Mouse (Mus musculus) liver, embryonic 18 days (tissue): Measurements from ENCODE around the gene Rnasel. TPM values are rescaled to one million over a fixed set of nuclear protein-coding genes. Genes with fewer than 3 reads are reported as not detected.

Experiments
- polyA plus RNA-seq: library from polyadenylated mRNA; depleted of rRNA; stranded (reverse); fragments of >200 nt; gene quantifications from 2 replicates; pipeline ENCODE4 v1.2.3, GENCODE M21; 2012; rRNA removed

Gene Rnasel
- 19.1 and 20.8 TPM in 2 replicates for polyA plus RNA-seq

DNA sequence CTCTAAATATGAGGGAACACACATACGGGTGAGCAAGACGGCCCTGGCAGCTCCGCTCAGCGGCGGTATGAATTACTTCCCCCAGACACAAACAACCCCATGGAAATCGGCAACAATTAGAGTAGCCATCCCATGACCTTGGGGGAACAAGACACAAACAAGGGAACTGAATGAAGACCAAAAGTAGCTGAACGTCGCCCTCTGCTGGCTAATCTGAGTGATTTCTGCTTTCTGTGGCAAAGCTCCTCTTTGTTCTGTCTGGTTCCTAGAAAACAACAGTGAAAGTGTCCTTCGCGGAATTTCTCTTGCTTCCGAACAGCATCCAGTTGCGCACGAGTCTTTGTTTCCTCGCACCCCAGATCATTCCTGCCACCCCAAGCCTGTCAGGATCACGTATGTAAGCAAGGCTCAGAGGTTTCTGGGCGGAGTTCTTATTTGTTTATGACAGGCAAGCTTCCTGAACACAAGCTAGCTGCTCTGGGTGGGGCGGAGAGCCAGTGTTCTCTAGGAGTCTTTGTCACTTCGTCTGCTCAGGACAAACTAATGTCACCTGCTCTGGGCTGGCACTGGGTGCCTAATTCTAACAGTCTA is at the start of gene Rnasel:
Gene Rnasel (plus strand): TSS at position 216 of the 591 bp plus-strand sequence.

DNA sequence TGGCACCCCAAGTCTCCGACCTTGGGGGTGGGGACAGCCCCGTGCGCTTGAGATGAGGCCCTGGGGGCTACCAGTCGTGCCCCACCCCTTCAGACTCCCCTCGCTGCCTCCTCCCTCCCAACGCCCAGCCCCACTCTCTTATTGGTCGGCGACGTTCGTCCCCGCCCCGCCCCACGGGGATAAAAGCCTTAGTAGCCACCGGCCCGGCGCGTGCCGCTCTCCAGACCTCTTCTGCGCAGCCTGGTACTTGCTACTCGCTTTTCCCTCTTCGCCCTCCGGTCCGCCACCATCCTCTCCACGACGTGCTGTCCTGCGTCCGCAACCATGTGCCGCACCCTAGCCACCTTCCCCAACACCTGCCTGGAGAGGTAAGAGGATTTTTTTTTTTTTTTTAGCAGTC is 9.1 kb upstream of the Rnasel start, which contains the start of gene Rgs16:
Gene Rgs16 (plus strand): TSS at position 205 of the 400 bp plus-strand sequence.

Other genes with a start within 250 kb of the Rnasel start
- 4.0 and 4.7 TPM in 2 replicates for gene Npl, start 199.4 kb upstream of the Rnasel start, polyA plus RNA-seq
- gene Rgs8, start 96.4 kb upstream of the Rnasel start, polyA plus RNA-seq, result 0.05 TPM in 2 replicates
- 19.9 and 24.9 TPM in 2 replicates for gene Rgs16, start 9.1 kb upstream of the Rnasel start, polyA plus RNA-seq
- 0.01 and 0.02 TPM in 2 replicates for gene Rgsl1, start 94.7 kb downstream of the Rnasel start, polyA plus RNA-seq
- gene Teddm1b, start 124.9 kb downstream of the Rnasel start, polyA plus RNA-seq, result not detected in 2 replicates
- not detected in 2 replicates for gene Teddm1a, start 142.3 kb downstream of the Rnasel start, polyA plus RNA-seq
- gene Glul, start 150.5 kb downstream of the Rnasel start, polyA plus RNA-seq, result 162 and 185 TPM in 2 replicates
- gene Teddm2, start 150.8 kb downstream of the Rnasel start, polyA plus RNA-seq, result 0.25 and 0.30 TPM in 2 replicates